Mouse (Mus musculus): Measurements from ENCODE around the gene Daam1. TPM values are rescaled to one million over a fixed set of nuclear protein-coding genes. Genes with fewer than 3 reads are reported as not detected.

Daam1 gene
- polyA plus RNA-seq, 1 experiment: 2.2 TPM

DNA sequence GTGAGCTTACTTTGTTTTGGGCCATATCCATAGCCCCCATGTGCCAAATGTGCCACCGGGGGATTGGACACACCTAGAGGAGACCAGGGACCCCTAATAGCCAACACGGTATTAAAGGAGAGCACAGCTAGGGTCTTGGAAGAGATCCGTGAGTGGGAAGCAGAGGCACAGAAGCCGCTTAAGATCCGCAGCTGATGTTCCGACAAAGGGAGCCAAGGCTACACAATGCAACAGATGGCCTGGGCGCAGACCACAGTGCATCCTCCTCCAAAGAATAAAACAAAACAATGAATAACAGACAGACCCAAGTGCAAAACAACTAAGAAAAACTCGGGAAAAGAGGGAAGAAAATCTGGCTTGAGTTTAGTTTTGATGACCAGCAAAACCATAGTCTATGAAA lies 165.0 kb downstream of the Daam1 start:
- no peak overlapping the region for H3K27ac ChIP-seq (ENCODE audit: insufficient read depth, low read length)
- H3K27me3 ChIP-seq (ENCODE audit: control insufficient read depth, insufficient read depth, low read length): no peaks in the 10 kb centered on the region
- H3K4me1 ChIP-seq (ENCODE audit: control insufficient read depth, insufficient read depth, insufficient read length): no peaks in the 10 kb centered on the region
- no peak for DNase-seq (ENCODE audit: low read depth in 1 of 2, low spot score in 2 of 2)
- H3K36me3 ChIP-seq (ENCODE audit: control insufficient read depth, insufficient read depth, low read length): no peaks in the 10 kb centered on the region
- no peak overlapping the region for H3K4me3 ChIP-seq (ENCODE audit: extremely low read depth, insufficient read depth, insufficient read length)
- WGBS: 94% methylated on average over 8 of the region's 8 CpGs
- TF ChIP-seq POLR2A (IDR thresholded peaks at IDR 0.05; ENCODE audit: low read depth, low read length): no peak
- no peak for TF ChIP-seq CTCF (IDR thresholded peaks at IDR 0.05; ENCODE audit: extremely low read depth, insufficient read depth, insufficient read length, insufficient replicate concordance)

- DNase-seq (ENCODE audit: low read depth in 1 of 2, low spot score in 2 of 2): no peak
- TF ChIP-seq CTCF (IDR thresholded peaks at IDR 0.05; ENCODE audit: extremely low read depth, insufficient read depth, insufficient read length, insufficient replicate concordance): no peak
- TF ChIP-seq POLR2A (IDR thresholded peaks at IDR 0.05; ENCODE audit: low read depth, low read length): no peak
- no peak overlapping the region for H3K27ac ChIP-seq (ENCODE audit: insufficient read depth, low read length)
- H3K4me3 ChIP-seq (ENCODE audit: extremely low read depth, insufficient read depth, insufficient read length): no peak overlapping the region
- H3K4me1 ChIP-seq (ENCODE audit: control insufficient read depth, insufficient read depth, insufficient read length): no peaks in the 10 kb centered on the region
- 66% methylated on average over 2 of the region's 2 CpGs for WGBS
- H3K36me3 ChIP-seq (ENCODE audit: control insufficient read depth, insufficient read depth, low read length): no peaks in the 10 kb centered on the region
- H3K27me3 ChIP-seq (ENCODE audit: control insufficient read depth, insufficient read depth, low read length): no peaks in the 10 kb centered on the region
Observed at GRCm38 (mm10) chr12:71996920-71997319, 166.0 kb downstream of the Daam1 start.

- 90% methylated on average over 4 of the region's 4 CpGs for WGBS
- TF ChIP-seq POLR2A (IDR thresholded peaks at IDR 0.05; ENCODE audit: low read depth, low read length) (no peak), CTCF (IDR thresholded peaks at IDR 0.05; ENCODE audit: extremely low read depth, insufficient read depth, insufficient read length, insufficient replicate concordance) (no peak)
- no peak for DNase-seq (ENCODE audit: low read depth in 1 of 2, low spot score in 2 of 2)
- Histone ChIP-seq H3K4me1 (ENCODE audit: control insufficient read depth, insufficient read depth, insufficient read length) (no peaks in the 10 kb centered on the region), H3K4me3 (ENCODE audit: extremely low read depth, insufficient read depth, insufficient read length) (no peak overlapping the region), H3K27me3 (ENCODE audit: control insufficient read depth, insufficient read depth, low read length) (no peaks in the 10 kb centered on the region), H3K27ac (ENCODE audit: insufficient read depth, low read length) (no peak overlapping the region), H3K36me3 (ENCODE audit: control insufficient read depth, insufficient read depth, low read length) (no peaks in the 10 kb centered on the region)
Observed at GRCm38 (mm10) chr12:71997364-71997763, 166.5 kb downstream of the Daam1 start.

DNA sequence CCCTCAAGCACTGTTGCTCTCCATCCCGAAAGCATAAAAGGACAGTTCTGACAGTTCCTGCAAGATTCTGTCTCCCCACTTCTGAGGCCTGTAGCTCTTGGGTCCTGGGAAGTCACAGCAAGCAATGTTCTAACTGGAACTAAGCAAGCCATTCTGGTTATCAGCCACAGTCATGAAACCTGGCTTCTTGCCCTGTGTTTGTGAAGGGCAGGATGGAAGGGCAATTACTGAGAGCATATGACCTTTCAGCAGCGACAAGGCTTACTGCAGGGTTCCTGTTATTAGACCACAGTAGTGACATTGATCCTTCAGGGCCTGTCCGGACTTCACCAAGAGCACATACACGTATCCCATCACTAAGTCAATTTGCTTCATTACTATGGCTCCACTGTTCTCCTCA lies 167.8 kb downstream of the Daam1 start:
- Histone ChIP-seq H3K27ac (ENCODE audit: insufficient read depth, low read length) (no peak overlapping the region), H3K4me1 (ENCODE audit: control insufficient read depth, insufficient read depth, insufficient read length) (no peaks in the 10 kb centered on the region), H3K27me3 (ENCODE audit: control insufficient read depth, insufficient read depth, low read length) (no peaks in the 10 kb centered on the region), H3K36me3 (ENCODE audit: control insufficient read depth, insufficient read depth, low read length) (no peaks in the 10 kb centered on the region), H3K4me3 (ENCODE audit: extremely low read depth, insufficient read depth, insufficient read length) (no peak overlapping the region)
- TF ChIP-seq CTCF (IDR thresholded peaks at IDR 0.05; ENCODE audit: extremely low read depth, insufficient read depth, insufficient read length, insufficient replicate concordance) (no peak), POLR2A (IDR thresholded peaks at IDR 0.05; ENCODE audit: low read depth, low read length) (no peak)
- WGBS: 62% methylated on average over 4 of the region's 4 CpGs
- no peak for DNase-seq (ENCODE audit: low read depth in 1 of 2, low spot score in 2 of 2)

DNA sequence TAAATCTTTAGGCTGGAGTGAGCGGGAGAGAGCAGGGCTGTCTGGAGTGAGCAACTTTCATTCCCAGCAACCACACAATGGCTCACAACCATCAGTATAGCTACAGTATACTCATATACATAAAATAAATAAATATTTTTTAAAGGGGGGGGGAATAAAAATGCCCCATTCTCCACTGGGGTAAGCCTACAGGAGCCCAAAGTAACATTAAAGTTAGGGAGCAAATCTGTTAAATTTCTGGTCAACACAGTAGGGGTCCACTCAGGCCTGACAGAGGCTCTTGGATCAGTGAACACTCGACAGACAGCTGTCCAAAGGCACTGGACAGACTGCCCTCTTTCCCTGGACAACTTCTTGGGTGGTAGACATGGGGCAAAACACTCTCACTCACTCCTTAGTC lies 168.8 kb downstream of the Daam1 start:
- Histone ChIP-seq H3K4me1 (ENCODE audit: control insufficient read depth, insufficient read depth, insufficient read length) (no peaks in the 10 kb centered on the region), H3K27me3 (ENCODE audit: control insufficient read depth, insufficient read depth, low read length) (no peaks in the 10 kb centered on the region), H3K27ac (ENCODE audit: insufficient read depth, low read length) (no peak overlapping the region), H3K4me3 (ENCODE audit: extremely low read depth, insufficient read depth, insufficient read length) (no peak overlapping the region), H3K36me3 (ENCODE audit: control insufficient read depth, insufficient read depth, low read length) (no peaks in the 10 kb centered on the region)
- no peak for DNase-seq (ENCODE audit: low read depth in 1 of 2, low spot score in 2 of 2)
- 87% methylated on average over 2 of the region's 2 CpGs for WGBS
- TF ChIP-seq POLR2A (IDR thresholded peaks at IDR 0.05; ENCODE audit: low read depth, low read length) (no peak), CTCF (IDR thresholded peaks at IDR 0.05; ENCODE audit: extremely low read depth, insufficient read depth, insufficient read length, insufficient replicate concordance) (no peak)

DNA sequence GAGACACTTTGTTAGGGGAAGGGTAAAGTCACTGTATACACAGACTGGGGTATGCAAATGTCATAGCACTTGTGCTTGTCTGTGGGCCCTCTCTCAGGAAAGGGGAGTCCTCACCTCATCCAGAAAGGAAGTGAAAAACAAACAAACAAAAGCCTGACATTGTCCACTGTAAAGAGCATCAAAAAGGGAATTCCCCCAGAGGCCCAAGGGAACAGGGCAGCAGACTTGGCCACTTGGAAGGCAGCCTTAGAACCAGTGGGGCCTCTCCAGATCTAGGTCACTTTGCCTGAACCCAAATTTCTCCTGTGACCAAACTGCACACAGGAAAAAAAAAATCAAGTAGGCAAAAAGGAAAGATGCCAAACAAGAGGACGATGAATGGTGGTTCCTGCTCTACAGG lies 170.9 kb downstream of the Daam1 start:
- no peak for DNase-seq (ENCODE audit: low read depth in 1 of 2, low spot score in 2 of 2)
- H3K27me3 ChIP-seq (ENCODE audit: control insufficient read depth, insufficient read depth, low read length): no peaks in the 10 kb centered on the region
- TF ChIP-seq POLR2A (IDR thresholded peaks at IDR 0.05; ENCODE audit: low read depth, low read length) (no peak), CTCF (IDR thresholded peaks at IDR 0.05; ENCODE audit: extremely low read depth, insufficient read depth, insufficient read length, insufficient replicate concordance) (no peak)
- H3K4me3 ChIP-seq (ENCODE audit: extremely low read depth, insufficient read depth, insufficient read length): no peak overlapping the region
- no peaks in the 10 kb centered on the region for H3K36me3 ChIP-seq (ENCODE audit: control insufficient read depth, insufficient read depth, low read length)
- WGBS: 81% methylated on average over 1 of the region's 1 CpGs
- no peak overlapping the region for H3K27ac ChIP-seq (ENCODE audit: insufficient read depth, low read length)
- no peaks in the 10 kb centered on the region for H3K4me1 ChIP-seq (ENCODE audit: control insufficient read depth, insufficient read depth, insufficient read length)

DNA sequence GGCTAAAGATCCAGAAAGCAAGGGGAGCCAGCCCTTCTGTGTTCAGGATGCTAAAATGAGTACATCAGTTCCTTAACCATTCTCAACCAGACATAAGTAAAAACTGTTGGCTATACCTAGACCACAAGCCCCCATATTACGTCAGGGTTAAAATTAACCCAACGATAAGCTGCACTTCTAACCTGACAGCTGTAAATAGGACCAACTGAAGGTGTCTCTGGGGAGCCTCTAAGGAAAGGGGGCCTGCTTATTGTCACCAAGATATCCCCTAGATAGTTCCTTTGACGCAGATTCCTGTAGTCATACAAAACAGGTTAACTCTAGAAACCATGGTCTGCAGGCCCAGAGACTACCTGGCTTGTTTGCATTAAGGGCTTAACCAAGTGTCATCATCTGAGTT lies 174.4 kb downstream of the Daam1 start:
- Histone ChIP-seq H3K27me3 (ENCODE audit: control insufficient read depth, insufficient read depth, low read length) (no peaks in the 10 kb centered on the region), H3K4me3 (ENCODE audit: extremely low read depth, insufficient read depth, insufficient read length) (no peak overlapping the region), H3K36me3 (ENCODE audit: control insufficient read depth, insufficient read depth, low read length) (no peaks in the 10 kb centered on the region), H3K4me1 (ENCODE audit: control insufficient read depth, insufficient read depth, insufficient read length) (no peaks in the 10 kb centered on the region), H3K27ac (ENCODE audit: insufficient read depth, low read length) (no peak overlapping the region)
- TF ChIP-seq CTCF (IDR thresholded peaks at IDR 0.05; ENCODE audit: extremely low read depth, insufficient read depth, insufficient read length, insufficient replicate concordance) (no peak), POLR2A (IDR thresholded peaks at IDR 0.05; ENCODE audit: low read depth, low read length) (no peak)
- DNase-seq (ENCODE audit: low read depth in 1 of 2, low spot score in 2 of 2): no peak
- WGBS: 74% methylated on average over 3 of the region's 3 CpGs

Data from spleen, adult 2 months (tissue).